Mouse (Mus musculus): ENCODE measurements around the gene Prkn.

DNA sequence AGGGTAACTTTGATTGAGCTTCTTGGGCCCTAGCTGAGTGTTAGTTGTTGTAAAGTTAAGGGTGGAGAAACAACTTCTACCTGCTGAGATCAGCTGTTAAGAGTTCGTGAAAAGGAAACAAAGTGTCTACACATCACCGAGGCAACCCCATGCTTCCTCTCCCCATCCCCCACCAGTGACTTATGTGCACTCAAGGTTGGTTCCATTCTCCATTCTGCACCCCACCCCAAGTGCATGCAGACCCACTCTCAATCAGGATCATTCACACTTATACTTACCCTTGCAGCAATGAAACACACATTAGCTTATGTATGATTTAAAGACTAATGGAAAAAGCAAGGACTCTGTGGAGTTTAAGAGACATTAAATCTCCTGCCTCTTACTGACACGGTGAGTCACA lies 691.9 kb downstream of the Prkn start:
- no peak for TF ChIP-seq CTCF (IDR thresholded peaks at IDR 0.05 in 2 of 3, conservative IDR thresholded peaks at IDR 0.05 in 1 of 3; ENCODE audit: control insufficient read depth in 1 of 3, insufficient read depth in 1 of 3, low read depth in 2 of 3, low read length in 3 of 3, poor library complexity in 1 of 3, severe bottlenecking in 1 of 3)
- TF ChIP-seq EP300 (IDR thresholded peaks at IDR 0.05; ENCODE audit: low read depth in 1 of 2, low read length in 2 of 2), result no peak
- TF ChIP-seq USF1 (IDR thresholded peaks at IDR 0.05; ENCODE audit: low read depth, low read length), result no peak
- no peak for TF ChIP-seq POLR2A (IDR thresholded peaks at IDR 0.05; ENCODE audit: control insufficient read depth in 1 of 2, insufficient read depth in 1 of 2, low read depth in 1 of 2, low read length in 2 of 2, poor library complexity in 1 of 2)
- TF ChIP-seq MEF2A (IDR thresholded peaks at IDR 0.05; ENCODE audit: extremely low read depth, insufficient replicate concordance, low read depth, low read length, poor library complexity, severe bottlenecking), result no peak

All from MEL (cell line).